Mouse (Mus musculus): ENCODE measurements around the gene Vars2. TPM values are rescaled to one million over a fixed set of nuclear protein-coding genes. Genes with fewer than 3 reads are reported as not detected.

The Vars2 gene
- total and polyA plus RNA-seq, 3 experiments, result 24.0 to 34.0 TPM; not detected in 1

DNA sequence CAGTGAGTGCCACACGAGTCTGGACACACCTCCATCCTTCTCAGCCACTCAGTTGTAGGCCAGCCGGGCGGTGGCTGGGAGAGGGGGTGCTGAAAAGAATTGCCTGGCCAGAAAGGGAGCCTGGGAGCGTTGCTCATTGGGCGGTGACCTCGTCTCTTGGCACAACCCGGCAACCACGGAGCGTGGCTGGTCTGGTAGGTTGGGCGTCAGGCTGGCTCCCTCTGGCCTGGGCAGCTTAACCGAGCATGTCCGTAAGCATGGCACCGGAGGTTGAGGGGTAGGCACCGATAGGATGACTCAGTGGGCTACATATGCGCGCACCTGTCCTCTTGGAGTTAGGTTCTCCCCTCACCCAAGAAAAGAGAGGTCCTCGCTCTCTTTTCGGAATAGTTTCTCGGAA, 32.5 kb upstream of the Vars2 start:
- Histone ChIP-seq H3K9ac (ENCODE audit: control insufficient read depth, low read depth, low read length, poor library complexity, severe bottlenecking) (peak overlapping the region; percentile 73), H3K4me3 (ENCODE audit: control insufficient read depth in 1 of 2, insufficient read depth in 1 of 2, low read depth in 2 of 2, low read length in 2 of 2) (peak overlapping the region; percentile 61 to 65), H3K79me2 (ENCODE audit: control insufficient read depth, insufficient read depth, low read length, poor library complexity) (no peaks in the 10 kb centered on the region), H3K27me3 (ENCODE audit: control insufficient read depth in 1 of 2, insufficient read depth in 2 of 2, low read length in 2 of 2) (no peaks in the 10 kb centered on the region; a peak in 1 of 4 replicates), H3K27ac (ENCODE audit: control insufficient read depth, low read depth, low read length) (no peak overlapping the region), H3K36me3 (ENCODE audit: control insufficient read depth in 1 of 2, insufficient read depth in 2 of 2, low read length in 2 of 2) (peaks cover 0 to 5% of the 10 kb centered on the region in 2 experiments; a peak in 2 of 4 replicates), H3K9me3 (replicated peaks; ENCODE audit: insufficient read depth, low read length) (no peaks in the 10 kb centered on the region), H3K4me1 (ENCODE audit: control insufficient read depth in 1 of 2, insufficient read depth in 2 of 2, low read length in 2 of 2) (peaks cover 0 to 6% of the 10 kb centered on the region in 2 experiments; a peak in 2 of 4 replicates)
- peak; percentile 50 for DNase-seq (ENCODE audit: low read depth, low spot score)
- TF ChIP-seq MEF2A (IDR thresholded peaks at IDR 0.05; ENCODE audit: extremely low read depth, insufficient replicate concordance, low read depth, low read length, poor library complexity, severe bottlenecking), result no peak
- TF ChIP-seq E2F4 (IDR thresholded peaks at IDR 0.05; ENCODE audit: borderline replicate concordance, low read depth, low read length), result no peak
- no peak for TF ChIP-seq ZC3H11A (IDR thresholded peaks at IDR 0.05; ENCODE audit: low read depth, low read length)
- TF ChIP-seq ZNF384 (IDR thresholded peaks at IDR 0.05; ENCODE audit: low read depth, low read length), result no peak
- no peak; the same call in 1 of the 2 replicates for TF ChIP-seq MXI1 (IDR thresholded peaks at IDR 0.05; ENCODE audit: low read depth, low read length)
- TF ChIP-seq TAL1 (IDR thresholded peaks at IDR 0.05; ENCODE audit: low read length), result no peak
- TF ChIP-seq SIN3A (IDR thresholded peaks at IDR 0.05; ENCODE audit: low read length), result no peak
- no peak for TF ChIP-seq ZKSCAN1 (IDR thresholded peaks at IDR 0.05; ENCODE audit: low read depth, low read length)
- no peak for TF ChIP-seq ZMIZ1 (IDR thresholded peaks at IDR 0.05; ENCODE audit: low read depth, low read length)
- no peak for TF ChIP-seq BHLHE40 (IDR thresholded peaks at IDR 0.05; ENCODE audit: borderline replicate concordance, low read depth, low read length)
- TF ChIP-seq ELF1 (IDR thresholded peaks at IDR 0.05; ENCODE audit: low read depth, low read length), result no peak
- no peak for TF ChIP-seq CTCF (IDR thresholded peaks at IDR 0.05 in 2 of 3, conservative IDR thresholded peaks at IDR 0.05 in 1 of 3; ENCODE audit: control insufficient read depth in 1 of 3, insufficient read depth in 1 of 3, low read depth in 2 of 3, low read length in 3 of 3, poor library complexity in 1 of 3, severe bottlenecking in 1 of 3)
- TF ChIP-seq TBP (IDR thresholded peaks at IDR 0.05; ENCODE audit: low read depth, low read length), result no peak

- no peak for DNase-seq (ENCODE audit: low read depth, low spot score)
These were observed 31.1 kb upstream of the Vars2 start for GRCm38 (mm10) chr17:35698501-35698883.

More at GRCm38 (mm10) chr17:35698501-35698883, 31.1 kb upstream of the Vars2 start:
- no peak overlapping the region for H3K9ac ChIP-seq (ENCODE audit: control insufficient read depth, low read depth, low read length, poor library complexity, severe bottlenecking)
- H3K79me2 ChIP-seq (ENCODE audit: control insufficient read depth, insufficient read depth, low read length, poor library complexity), result no peaks in the 10 kb centered on the region
- no peaks in the 10 kb centered on the region; a peak in 1 of 4 replicates for H3K27me3 ChIP-seq (ENCODE audit: control insufficient read depth in 1 of 2, insufficient read depth in 2 of 2, low read length in 2 of 2)
- H3K36me3 ChIP-seq (ENCODE audit: control insufficient read depth in 1 of 2, insufficient read depth in 2 of 2, low read length in 2 of 2), result peaks cover 0 to 2% of the 10 kb centered on the region in 2 experiments; a peak in 1 of 4 replicates
- H3K9me3 ChIP-seq (replicated peaks; ENCODE audit: insufficient read depth, low read length), result no peaks in the 10 kb centered on the region
- peaks cover 0 to 5% of the 10 kb centered on the region in 2 experiments; a peak in 2 of 4 replicates for H3K4me1 ChIP-seq (ENCODE audit: control insufficient read depth in 1 of 2, insufficient read depth in 2 of 2, low read length in 2 of 2)
- H3K4me3 ChIP-seq (ENCODE audit: control insufficient read depth in 1 of 2, insufficient read depth in 1 of 2, low read depth in 2 of 2, low read length in 2 of 2), result no peak overlapping the region
- H3K27ac ChIP-seq (ENCODE audit: control insufficient read depth, low read depth, low read length), result no peak overlapping the region
- TF ChIP-seq HCFC1 (IDR thresholded peaks at IDR 0.05; ENCODE audit: low read depth, low read length) (no peak), MEF2A (IDR thresholded peaks at IDR 0.05; ENCODE audit: extremely low read depth, insufficient replicate concordance, low read depth, low read length, poor library complexity, severe bottlenecking) (no peak), CHD1 (IDR thresholded peaks at IDR 0.05; ENCODE audit: low read depth, low read length) (no peak), MYC (IDR thresholded peaks at IDR 0.05; ENCODE audit: low read depth, low read length) (no peak), GATA1 (IDR thresholded peaks at IDR 0.05; ENCODE audit: low read depth, low read length) (no peak), POLR2AphosphoS2 (IDR thresholded peaks at IDR 0.05; ENCODE audit: low read length) (no peak), NRF1 (IDR thresholded peaks at IDR 0.05; ENCODE audit: insufficient read depth, low read depth, low read length, poor library complexity, severe bottlenecking) (no peak), MXI1 (IDR thresholded peaks at IDR 0.05; ENCODE audit: low read depth, low read length) (no peak), USF2 (IDR thresholded peaks at IDR 0.05; ENCODE audit: borderline replicate concordance in 1 of 2, insufficient read depth in 1 of 2, low read depth in 1 of 2, low read length in 2 of 2) (no peak), MAFK (IDR thresholded peaks at IDR 0.05; ENCODE audit: borderline replicate concordance, low read depth, low read length) (no peak), NELFE (IDR thresholded peaks at IDR 0.05; ENCODE audit: low read depth, low read length) (no peak), ELF1 (IDR thresholded peaks at IDR 0.05; ENCODE audit: low read depth, low read length) (no peak), USF1 (IDR thresholded peaks at IDR 0.05; ENCODE audit: low read depth, low read length) (no peak)

All from MEL (cell line).